Mouse (Mus musculus) kidney, adult 2 months (tissue): ENCODE results near the gene Cebpa.

Experiments used
- CTCF ChIP-seq: fragments of 200-500 bp; conservative IDR thresholded peaks from 2 replicates; pipeline ENCODE4 v1.5.1; 2011; ENCODE audit warnings: low read depth, mild to moderate bottlenecking, control low read depth, low read length, moderate library complexity, mixed read lengths; ENCODE audit not compliant: insufficient read depth, insufficient read length
- POLR2A ChIP-seq: fragments of 200-500 bp; IDR thresholded peaks from one replicate; pipeline ENCODE4 v1.6.1; 2011; ENCODE audit warnings: low read depth, low read length, control low read depth

GRCm38 (mm10) chr7:35157512-35157911 lies 38.4 kb downstream of the Cebpa start:
- TF ChIP-seq CTCF (no peak), POLR2A (no peak)
